Mouse (Mus musculus) neural tube, embryonic 13.5 days (tissue): ENCODE results near the gene Apobec1. TPM values are rescaled to one million over a fixed set of nuclear protein-coding genes. Genes with fewer than 3 reads are reported as not detected.
"Not testable (repeated sequence)": the region's sequence is repeated elsewhere in the genome, so short reads cannot be mapped to it uniquely, and the experiment has no call there.

Experiments
- ATAC-seq: fragments of 200-750 bp; cut with Nextera tagmentation; 2 replicates; pipeline ENCODE4 v1.8.0; 2017; ENCODE audit warnings: low read depth, mild to moderate bottlenecking, moderate TSS enrichment, moderate library complexity
- H3K27ac ChIP-seq: fragments of 300-500 bp; sonication (generic); replicated peaks from 2 replicates; pipeline ENCODE4 v1.5.1; 2015; ENCODE audit warnings: moderate library complexity, mild to moderate bottlenecking, inconsistent platforms
- H3K27me3 ChIP-seq: fragments of 300-500 bp; sonication (generic); 2 replicates; pipeline ENCODE4 v1.6.1; 2015; ENCODE audit warnings: mild to moderate bottlenecking, inconsistent platforms
- H3K36me3 ChIP-seq: fragments of 300-500 bp; sonication (generic); 2 replicates; pipeline ENCODE4 v1.6.1; 2015; ENCODE audit warnings: mild to moderate bottlenecking, inconsistent platforms
- H3K4me1 ChIP-seq: fragments of 300-500 bp; sonication (generic); replicated peaks from 2 replicates; pipeline ENCODE4 v1.6.1; 2015; ENCODE audit warnings: inconsistent platforms
- H3K4me2 ChIP-seq: fragments of 300-500 bp; sonication (generic); 2 replicates; pipeline ENCODE4 v1.6.1; 2015; ENCODE audit warnings: inconsistent platforms, mild to moderate bottlenecking, moderate library complexity
- H3K4me3 ChIP-seq: fragments of 300-500 bp; sonication (generic); 2 replicates; pipeline ENCODE4 v1.5.1; 2015; ENCODE audit warnings: mild to moderate bottlenecking, inconsistent platforms
- H3K9ac ChIP-seq: fragments of 300-500 bp; sonication (generic); 2 replicates; pipeline ENCODE4 v1.6.1; 2015; ENCODE audit warnings: moderate library complexity, mild to moderate bottlenecking, inconsistent platforms
- H3K9me3 ChIP-seq: fragments of 300-500 bp; sonication (generic); 2 replicates; pipeline ENCODE4 v1.6.1; 2016; ENCODE audit warnings: inconsistent platforms
- WGBS: fragments of 180-500 bp; shearing (Covaris S2); methylation state at CpG from one replicate; pipeline ENCODE4 v1.1.7; 2015; 5-methylcytosine and 5-hydroxymethylcytosine counted together
- polyA plus RNA-seq: library from polyadenylated mRNA; unstranded; fragments of >200 nt; fragmentation: Nextera tagmentation; extraction: Ambion mirVana; gene quantifications from 2 replicates; pipeline ENCODE4 v1.2.1, GENCODE M21; 2015

The Apobec1 gene
- polyA plus RNA-seq, 1 experiment from 2014 or later, result 2.3 TPM

- no peak for ATAC-seq
- H3K4me1 ChIP-seq, result no peaks in the 10 kb centered on the region
- H3K27ac ChIP-seq, result no peak overlapping the region
- no peak overlapping the region for H3K9ac ChIP-seq
- H3K27me3 ChIP-seq, result no peaks in the 10 kb centered on the region
- H3K4me2 ChIP-seq, result no peak overlapping the region
- 83% methylated on average over 10 of the region's 10 CpGs for WGBS
- no peak overlapping the region for H3K4me3 ChIP-seq
- no peaks in the 10 kb centered on the region for H3K36me3 ChIP-seq
- H3K9me3 ChIP-seq, result no peaks in the 10 kb centered on the region
Observed at GRCm38 (mm10) chr6:122545948-122546347, 56.3 kb downstream of the Apobec1 start.

GRCm38 (mm10) chr6:122545289-122545882, 56.9 kb downstream of the Apobec1 start:
- Histone ChIP-seq H3K4me3 (no peak overlapping the region), H3K9ac (no peak overlapping the region), H3K9me3 (no peaks in the 10 kb centered on the region), H3K27me3 (no peaks in the 10 kb centered on the region), H3K4me2 (no peak overlapping the region), H3K27ac (no peak overlapping the region), H3K36me3 (no peaks in the 10 kb centered on the region), H3K4me1 (no peaks in the 10 kb centered on the region)
- ATAC-seq, result no peak
- 87% methylated on average over 9 of the region's 9 CpGs for WGBS

- Histone ChIP-seq H3K27ac (no peak overlapping the region), H3K36me3 (no peaks in the 10 kb centered on the region), H3K4me2 (no peak overlapping the region), H3K4me1 (no peaks in the 10 kb centered on the region), H3K9ac (no peak overlapping the region), H3K9me3 (no peaks in the 10 kb centered on the region), H3K4me3 (no peak overlapping the region), H3K27me3 (no peaks in the 10 kb centered on the region)
- WGBS, result 94% methylated on average over 1 of the region's 1 CpGs
- ATAC-seq, result no peak; the same call in 1 of the 2 replicates
Observed at GRCm38 (mm10) chr6:122544672-122545071, 57.6 kb downstream of the Apobec1 start.

- no peaks in the 10 kb centered on the region for H3K9me3 ChIP-seq
- H3K27me3 ChIP-seq, result no peaks in the 10 kb centered on the region
- H3K27ac ChIP-seq, result no peak overlapping the region
- H3K4me3 ChIP-seq, result no peak overlapping the region
- ATAC-seq, result no peak
- WGBS, result 87% methylated on average over 5 of the region's 5 CpGs
- H3K36me3 ChIP-seq, result no peaks in the 10 kb centered on the region
- no peaks in the 10 kb centered on the region for H3K4me1 ChIP-seq
- H3K9ac ChIP-seq, result no peak overlapping the region
- no peak overlapping the region for H3K4me2 ChIP-seq
Observed at GRCm38 (mm10) chr6:122543574-122543973, 58.7 kb downstream of the Apobec1 start.

GRCm38 (mm10) chr6:122542459-122542858, 59.8 kb downstream of the Apobec1 start:
- H3K36me3 ChIP-seq, H3K9ac ChIP-seq, H3K9me3 ChIP-seq, H3K4me1 ChIP-seq, H3K4me3 ChIP-seq, ATAC-seq, H3K4me2 ChIP-seq, H3K27ac ChIP-seq, H3K27me3 ChIP-seq: not testable (repeated sequence)
- WGBS, result 80% methylated on average over 5 of the region's 5 CpGs

GRCm38 (mm10) chr6:122539564-122539963, 62.7 kb downstream of the Apobec1 start:
- Histone ChIP-seq H3K9me3 (0 out of 2 replicates have a peak, but pooled peaks cover 4% of the 10 kb centered on the region), H3K27ac (no peak overlapping the region), H3K4me3 (no peak overlapping the region), H3K4me1 (no peaks in the 10 kb centered on the region), H3K27me3 (no peaks in the 10 kb centered on the region), H3K36me3 (no peaks in the 10 kb centered on the region), H3K9ac (no peak overlapping the region), H3K4me2 (no peak overlapping the region)
- no peak for ATAC-seq
- WGBS, result 64% methylated on average over 9 of the region's 9 CpGs

- Histone ChIP-seq H3K4me3 (no peak overlapping the region), H3K4me1 (peaks cover 9% of the 10 kb centered on the region; the same call in 1 of the 2 replicates), H3K9me3 (0 out of 2 replicates have a peak, but pooled peaks cover 4% of the 10 kb centered on the region), H3K36me3 (no peaks in the 10 kb centered on the region), H3K9ac (no peak overlapping the region), H3K27me3 (no peaks in the 10 kb centered on the region), H3K4me2 (no peak overlapping the region), H3K27ac (no peak overlapping the region)
- no peak for ATAC-seq
- 40% methylated on average over 3 of the region's 3 CpGs for WGBS
Observed at GRCm38 (mm10) chr6:122534032-122534431, 68.2 kb downstream of the Apobec1 start.

- WGBS, result 11% methylated on average over 4 of the region's 4 CpGs
- H3K27ac ChIP-seq, result no peak overlapping the region
- H3K4me3 ChIP-seq, result no peak overlapping the region
- peak; percentile 56; the same call in 1 of the 2 replicates for ATAC-seq
- no peaks in the 10 kb centered on the region for H3K9me3 ChIP-seq
- H3K27me3 ChIP-seq, result no peaks in the 10 kb centered on the region
- peaks cover 9% of the 10 kb centered on the region; the same call in 1 of the 2 replicates for H3K4me1 ChIP-seq
- no peaks in the 10 kb centered on the region for H3K36me3 ChIP-seq
- peak overlapping the region; percentile 33 for H3K4me2 ChIP-seq
- H3K9ac ChIP-seq, result 0 out of 2 replicates have a peak overlapping the region, but pooled peaks have one; percentile 26
Observed at GRCm38 (mm10) chr6:122532883-122533302, 69.4 kb downstream of the Apobec1 start.

- WGBS, result 77% methylated on average over 8 of the region's 8 CpGs
- no peak overlapping the region for H3K27ac ChIP-seq
- H3K4me1 ChIP-seq, result peaks cover 9% of the 10 kb centered on the region; the same call in 1 of the 2 replicates
- no peak overlapping the region for H3K9ac ChIP-seq
- H3K4me3 ChIP-seq, result no peak overlapping the region
- no peaks in the 10 kb centered on the region for H3K9me3 ChIP-seq
- no peak for ATAC-seq
- H3K4me2 ChIP-seq, result no peak overlapping the region
- H3K27me3 ChIP-seq, result no peaks in the 10 kb centered on the region
- no peaks in the 10 kb centered on the region for H3K36me3 ChIP-seq
Observed at GRCm38 (mm10) chr6:122531466-122532174, 70.6 kb downstream of the Apobec1 start.

- WGBS, result 80% methylated on average over 11 of the region's 11 CpGs
- ATAC-seq, result no peak
- H3K36me3 ChIP-seq, result no peaks in the 10 kb centered on the region
Observed at GRCm38 (mm10) chr6:122528136-122528535, 74.1 kb downstream of the Apobec1 start.

More at GRCm38 (mm10) chr6:122528136-122528535, 74.1 kb downstream of the Apobec1 start:
- no peak overlapping the region for H3K4me2 ChIP-seq
- peaks cover 6% of the 10 kb centered on the region; the same call in 1 of the 2 replicates for H3K4me1 ChIP-seq
- no peaks in the 10 kb centered on the region for H3K27me3 ChIP-seq
- no peak overlapping the region for H3K9ac ChIP-seq
- H3K4me3 ChIP-seq, result no peak overlapping the region
- H3K27ac ChIP-seq, result no peak overlapping the region
- no peaks in the 10 kb centered on the region for H3K9me3 ChIP-seq
